Mouse (Mus musculus) adrenal gland, postnatal 36 days (tissue): Measurements from ENCODE around the gene Golga5. TPM values are rescaled to one million over a fixed set of nuclear protein-coding genes. Genes with fewer than 3 reads are reported as not detected.

Experiments used
- DNase-seq, 2 experiments: peaks; one replicate each; pipeline ENCODE4 v3.0.0; 2021; ENCODE audit warnings: mixed read lengths in 1 of 2
- total RNA-seq, 2 experiments: library from RNA; stranded (reverse); gene quantifications; 2 replicates each; pipeline ENCODE4 v1.2.3; 2021

Gene Golga5
- total RNA-seq, 2 experiments from 2014 or later = 40.3 to 42.2 TPM

GRCm38 (mm10) chr12:102514151-102514550, 45.2 kb downstream of the Golga5 start:
- DNase-seq = no peak

GRCm38 (mm10) chr12:102514751-102515150, 45.8 kb downstream of the Golga5 start:
- DNase-seq = no peak

GRCm38 (mm10) chr12:102516151-102516550, 47.2 kb downstream of the Golga5 start:
- DNase-seq = no peak

GRCm38 (mm10) chr12:102517647-102518046, 48.7 kb downstream of the Golga5 start:
- no peak for DNase-seq

- DNase-seq = no peak
These were observed 51.2 kb downstream of the Golga5 start for GRCm38 (mm10) chr12:102519929-102520720.

GRCm38 (mm10) chr12:102521777-102522319, 52.9 kb downstream of the Golga5 start:
- peak in 1 of 2 experiments; percentile 10 for DNase-seq

GRCm38 (mm10) chr12:102524216-102524615, 55.3 kb downstream of the Golga5 start:
- no peak for DNase-seq

GRCm38 (mm10) chr12:102524760-102525159, 55.8 kb downstream of the Golga5 start:
- peak; percentile 46 to 56 for DNase-seq

- no peak for DNase-seq
These were observed 59.1 kb downstream of the Golga5 start for GRCm38 (mm10) chr12:102527989-102528388.

GRCm38 (mm10) chr12:102535796-102536195, 66.9 kb downstream of the Golga5 start:
- no peak for DNase-seq

GRCm38 (mm10) chr12:102540278-102540677, 71.3 kb downstream of the Golga5 start:
- no peak for DNase-seq

- no peak for DNase-seq
These were observed 72.2 kb downstream of the Golga5 start for GRCm38 (mm10) chr12:102541168-102541567.

- DNase-seq = no peak
These were observed 76.2 kb downstream of the Golga5 start for GRCm38 (mm10) chr12:102545122-102545521.

Other genes starting within 250 kb of the Golga5 start
- 10 to 100 TPM in 1 of 2 experiments, 1 to 10 TPM in 1; 8.6 to 15.8 TPM for gene Rin3, start 186.1 kb upstream of the Golga5 start, total RNA-seq
- 100 to 1,000 TPM in 1 of 2 experiments, 10 to 100 TPM in 1; 92.0 to 125 TPM for gene Lgmn, start 29.3 kb upstream of the Golga5 start, total RNA-seq
- 1,000 to 10,000 TPM; 1,253 to 1,514 TPM for gene Chga, start 85.8 kb downstream of the Golga5 start, total RNA-seq
- gene Itpk1, start 235.8 kb downstream of the Golga5 start, total RNA-seq = 100 to 1,000 TPM in 1 of 2 experiments, 10 to 100 TPM in 1; 45.7 to 114 TPM